Mouse (Mus musculus): ENCODE data around the gene Far2. TPM values are rescaled to one million over a fixed set of nuclear protein-coding genes. Genes with fewer than 3 reads are reported as not detected.

Far2 gene
- polyA plus RNA-seq, 1 experiment from 2014 or later = 8.7 TPM

- Histone ChIP-seq H3K9me3 (ENCODE audit: control insufficient read depth) (no peaks in the 10 kb centered on the region), H3K4me1 (replicated peaks; ENCODE audit: control insufficient read depth, insufficient read depth, low read length) (no peaks in the 10 kb centered on the region), H3K36me3 (ENCODE audit: control insufficient read depth, insufficient read depth) (no peaks in the 10 kb centered on the region), H3K4me3 (ENCODE audit: low read depth, low read length) (no peak overlapping the region), H3K9ac (ENCODE audit: low read depth, low read length) (no peak overlapping the region), H3K27me3 (replicated peaks; ENCODE audit: control insufficient read depth, insufficient read depth, low read length) (no peaks in the 10 kb centered on the region), H3K4me2 (replicated peaks; ENCODE audit: low read depth) (no peak overlapping the region), H3K27ac (ENCODE audit: low read depth, low read length) (no peak overlapping the region)
- peak; percentile 86 for ATAC-seq
- no peak for TF ChIP-seq CTCF (IDR thresholded peaks at IDR 0.05; ENCODE audit: low read depth)
- WGBS = 46% methylated on average over 2 of the region's 2 CpGs
These were observed 37.3 kb downstream of the Far2 start for GRCm38 (mm10) chr6:148084403-148084802.

GRCm38 (mm10) chr6:148097039-148097438 is 50.0 kb downstream of the Far2 start:
- WGBS = 71% methylated on average over 3 of the region's 3 CpGs
- Histone ChIP-seq H3K27me3 (replicated peaks; ENCODE audit: control insufficient read depth, insufficient read depth, low read length) (no peaks in the 10 kb centered on the region), H3K27ac (ENCODE audit: low read depth, low read length) (no peak overlapping the region), H3K36me3 (ENCODE audit: control insufficient read depth, insufficient read depth) (no peaks in the 10 kb centered on the region), H3K4me1 (replicated peaks; ENCODE audit: control insufficient read depth, insufficient read depth, low read length) (no peaks in the 10 kb centered on the region), H3K9me3 (ENCODE audit: control insufficient read depth) (no peaks in the 10 kb centered on the region), H3K4me2 (replicated peaks; ENCODE audit: low read depth) (no peak overlapping the region), H3K4me3 (ENCODE audit: low read depth, low read length) (no peak overlapping the region), H3K9ac (ENCODE audit: low read depth, low read length) (no peak overlapping the region)
- ATAC-seq = no peak
- no peak for TF ChIP-seq CTCF (IDR thresholded peaks at IDR 0.05; ENCODE audit: low read depth)

GRCm38 (mm10) chr6:148101977-148102376 is 54.9 kb downstream of the Far2 start:
- no peak for TF ChIP-seq CTCF (IDR thresholded peaks at IDR 0.05; ENCODE audit: low read depth)
- no peaks in the 10 kb centered on the region for H3K9me3 ChIP-seq (ENCODE audit: control insufficient read depth)
- no peak overlapping the region for H3K4me3 ChIP-seq (ENCODE audit: low read depth, low read length)
- no peak overlapping the region for H3K4me2 ChIP-seq (replicated peaks; ENCODE audit: low read depth)
- no peak overlapping the region for H3K9ac ChIP-seq (ENCODE audit: low read depth, low read length)
- ATAC-seq = no peak
- WGBS = 58% methylated on average over 3 of the region's 3 CpGs
- no peak overlapping the region for H3K27ac ChIP-seq (ENCODE audit: low read depth, low read length)
- no peaks in the 10 kb centered on the region for H3K4me1 ChIP-seq (replicated peaks; ENCODE audit: control insufficient read depth, insufficient read depth, low read length)
- no peaks in the 10 kb centered on the region for H3K27me3 ChIP-seq (replicated peaks; ENCODE audit: control insufficient read depth, insufficient read depth, low read length)
- no peaks in the 10 kb centered on the region for H3K36me3 ChIP-seq (ENCODE audit: control insufficient read depth, insufficient read depth)

- Histone ChIP-seq H3K4me1 (replicated peaks; ENCODE audit: control insufficient read depth, insufficient read depth, low read length) (no peaks in the 10 kb centered on the region), H3K9ac (ENCODE audit: low read depth, low read length) (no peak overlapping the region), H3K36me3 (ENCODE audit: control insufficient read depth, insufficient read depth) (no peaks in the 10 kb centered on the region), H3K27me3 (replicated peaks; ENCODE audit: control insufficient read depth, insufficient read depth, low read length) (no peaks in the 10 kb centered on the region), H3K4me3 (ENCODE audit: low read depth, low read length) (no peak overlapping the region), H3K27ac (ENCODE audit: low read depth, low read length) (no peak overlapping the region), H3K9me3 (ENCODE audit: control insufficient read depth) (no peaks in the 10 kb centered on the region), H3K4me2 (replicated peaks; ENCODE audit: low read depth) (no peak overlapping the region)
- whole genome bisulfite sequencing = 72% methylated on average over 1 of the region's 1 CpGs
- no peak for TF ChIP-seq CTCF (IDR thresholded peaks at IDR 0.05; ENCODE audit: low read depth)
- ATAC-seq = no peak
These were observed 55.4 kb downstream of the Far2 start for GRCm38 (mm10) chr6:148102434-148102833.

GRCm38 (mm10) chr6:148104212-148104611 is 57.2 kb downstream of the Far2 start:
- Histone ChIP-seq H3K4me1 (replicated peaks; ENCODE audit: control insufficient read depth, insufficient read depth, low read length) (no peaks in the 10 kb centered on the region), H3K9me3 (ENCODE audit: control insufficient read depth) (no peaks in the 10 kb centered on the region), H3K4me3 (ENCODE audit: low read depth, low read length) (no peak overlapping the region), H3K27ac (ENCODE audit: low read depth, low read length) (no peak overlapping the region), H3K36me3 (ENCODE audit: control insufficient read depth, insufficient read depth) (no peaks in the 10 kb centered on the region), H3K9ac (ENCODE audit: low read depth, low read length) (no peak overlapping the region), H3K27me3 (replicated peaks; ENCODE audit: control insufficient read depth, insufficient read depth, low read length) (no peaks in the 10 kb centered on the region), H3K4me2 (replicated peaks; ENCODE audit: low read depth) (no peak overlapping the region)
- no peak for ATAC-seq
- WGBS = 44% methylated on average over 9 of the region's 9 CpGs
- TF ChIP-seq CTCF (IDR thresholded peaks at IDR 0.05; ENCODE audit: low read depth) = peak; percentile 67

GRCm38 (mm10) chr6:148105722-148106268 is 58.7 kb downstream of the Far2 start:
- no peak overlapping the region for H3K4me2 ChIP-seq (replicated peaks; ENCODE audit: low read depth)
- no peak overlapping the region for H3K4me3 ChIP-seq (ENCODE audit: low read depth, low read length)
- ATAC-seq = no peak
- H3K36me3 ChIP-seq (ENCODE audit: control insufficient read depth, insufficient read depth) = no peaks in the 10 kb centered on the region
- H3K27ac ChIP-seq (ENCODE audit: low read depth, low read length) = no peak overlapping the region
- no peaks in the 10 kb centered on the region for H3K9me3 ChIP-seq (ENCODE audit: control insufficient read depth)
- H3K4me1 ChIP-seq (replicated peaks; ENCODE audit: control insufficient read depth, insufficient read depth, low read length) = no peaks in the 10 kb centered on the region
- 46% methylated on average over 9 of the region's 9 CpGs for WGBS
- no peaks in the 10 kb centered on the region for H3K27me3 ChIP-seq (replicated peaks; ENCODE audit: control insufficient read depth, insufficient read depth, low read length)
- TF ChIP-seq CTCF (IDR thresholded peaks at IDR 0.05; ENCODE audit: low read depth) = no peak
- no peak overlapping the region for H3K9ac ChIP-seq (ENCODE audit: low read depth, low read length)

Measured in intestine, postnatal 0 days (tissue).